9 mouse cellular contexts compared by ENCODE assay signal in genomic region chr11:22782705-22783124, GRCm38 (mm10).
A peak's percentile ranks its signal among the peaks of the same experiment; 100 is the strongest.
DNase-seq lines count a peak whose midpoint lies in the region; ATAC-seq and TF ChIP-seq lines count a peak whose summit lies in the region.
"Had no signal": no experiment of that assay in that cellular context is flagged by ENCODE, and none has a peak within 500 bp of the region (broad histone marks: within the 10 kb centered on the region; RNA-seq: fewer than 3 reads in every experiment).

No protein-coding gene starts in this region.

- no peak for TF ChIP-seq POLR2A in lung, adult 2 months (IDR thresholded peaks at IDR 0.05; ENCODE audit: borderline replicate concordance, extremely low read depth, low read depth, low read length)

- DNase-seq in lung, adult 18-20 months = peak; percentile 16 to 42
- no peak for DNase-seq in lung, adult 2 months
- peak; percentile 78 for DNase-seq in thymus, postnatal 25 days
- no peak for DNase-seq in left cerebral cortex, postnatal 25 days (ENCODE audit: low spot score in 2 of 2)
- DNase-seq in cerebellum, adult 9-11 months = no peak

- no peak overlapping the region for H3K9ac ChIP-seq in heart, embryonic 16.5 days (ENCODE audit: low read length)
- no peak overlapping the region for H3K9ac ChIP-seq in neural tube, embryonic 15.5 days (replicated peaks)

- H3K4me2 ChIP-seq in heart, embryonic 16.5 days (ENCODE audit: low read depth, low read length) = peak overlapping the region; percentile 37
- H3K4me2 ChIP-seq in neural tube, embryonic 15.5 days = no peak overlapping the region

- H3K4me3 ChIP-seq in lung, adult 2 months (replicated peaks; ENCODE audit: extremely low read depth, low read depth, low read length) = no peak overlapping the region
- H3K4me3 ChIP-seq in heart, embryonic 16.5 days (ENCODE audit: low read length) = no peak overlapping the region
- peak overlapping the region; percentile 20 for H3K4me3 ChIP-seq in megakaryocyte, embryonic 14.5 days (replicated peaks)
- no peak overlapping the region for H3K4me3 ChIP-seq in neural tube, embryonic 15.5 days (replicated peaks)
- H3K4me3 ChIP-seq: erythroblast, embryonic 14.5 days had no signal

- no peak overlapping the region for H3K27ac ChIP-seq in heart, embryonic 16.5 days (ENCODE audit: low read length)
- H3K27ac ChIP-seq in neural tube, embryonic 15.5 days (replicated peaks) = no peak overlapping the region

- 54% methylated on average over 13 of the region's 13 CpGs for WGBS in lung, adult 2 months
- WGBS in heart, embryonic 16.5 days = 53% methylated on average over 13 of the region's 13 CpGs
- 76% methylated on average over 13 of the region's 13 CpGs for WGBS in neural tube, embryonic 15.5 days

- ATAC-seq in heart, embryonic 16.5 days (replicated peaks; ENCODE audit: extremely low read depth, insufficient read depth, low FRiP score) = peak; percentile 62; the same call in 1 of the 2 replicates
- ATAC-seq in neural tube, embryonic 15.5 days (ENCODE audit: low FRiP score) = no peak

- no peaks in the 10 kb centered on the region for H3K27me3 ChIP-seq in heart, embryonic 16.5 days (ENCODE audit: control insufficient read depth, insufficient read depth, low read length)
- H3K27me3 ChIP-seq in megakaryocyte, embryonic 14.5 days (replicated peaks) = no peaks in the 10 kb centered on the region
- no peaks in the 10 kb centered on the region for H3K27me3 ChIP-seq in neural tube, embryonic 15.5 days (replicated peaks)

- intact Hi-C loops in left cerebral cortex, postnatal 25 days (cut with DNase I) = no loop called here

- no peak for TF ChIP-seq CTCF in lung, adult 2 months (IDR thresholded peaks at IDR 0.05; ENCODE audit: insufficient read depth, low read length)

- peaks cover 10% of the 10 kb centered on the region for H3K4me1 ChIP-seq in lung, adult 2 months (ENCODE audit: control insufficient read depth, insufficient read depth, low read length)
- H3K4me1 ChIP-seq in heart, embryonic 16.5 days (ENCODE audit: control insufficient read depth, insufficient read depth, low read length) = no peaks in the 10 kb centered on the region
- peaks cover 47% of the 10 kb centered on the region for H3K4me1 ChIP-seq in megakaryocyte, embryonic 14.5 days
- no peaks in the 10 kb centered on the region for H3K4me1 ChIP-seq in neural tube, embryonic 15.5 days

- no peaks in the 10 kb centered on the region for H3K9me3 ChIP-seq in heart, embryonic 16.5 days (replicated peaks; ENCODE audit: control insufficient read depth, low read length)
- peaks cover under 1% of the 10 kb centered on the region; the same call in 1 of the 2 replicates for H3K9me3 ChIP-seq in megakaryocyte, embryonic 14.5 days
- H3K9me3 ChIP-seq in neural tube, embryonic 15.5 days (replicated peaks) = no peaks in the 10 kb centered on the region

- H3K36me3 ChIP-seq in heart, embryonic 16.5 days (ENCODE audit: control insufficient read depth, insufficient read depth) = no peaks in the 10 kb centered on the region
- H3K36me3 ChIP-seq in megakaryocyte, embryonic 14.5 days (replicated peaks; ENCODE audit: low read length) = peaks cover 4% of the 10 kb centered on the region
- H3K36me3 ChIP-seq in neural tube, embryonic 15.5 days = no peaks in the 10 kb centered on the region

Comparison
In these comparisons a context has a peak if more than half of its experiments do, and no peak if none do; other contexts are left out.
1. DNase-seq: peak in lung, adult 18-20 months (2 of 2) and thymus, postnatal 25 days (single experiment); none in lung, adult 2 months (single experiment), left cerebral cortex, postnatal 25 days (0 of 2) and cerebellum, adult 9-11 months (single experiment).